Mouse (Mus musculus): ENCODE measurements around the gene Cox6b1.

GRCm38 (mm10) chr7:30585170-30585569 lies 40.8 kb downstream of the Cox6b1 start:
- TF ChIP-seq CTCF (IDR thresholded peaks at IDR 0.05; ENCODE audit: low read depth) (no peak), EP300 (IDR thresholded peaks at IDR 0.05; ENCODE audit: low read depth) (no peak)

Data from heart, postnatal 0 days (tissue).